In genomic region chr17:31705271-31706020, GRCm38 (mm10) we compare ENCODE assay signal across 10 mouse cellular contexts. TPM values are rescaled to one million over a fixed set of nuclear protein-coding genes. Genes with fewer than 3 reads are reported as not detected.
DNase-seq lines count a peak whose midpoint lies in the region; ATAC-seq and TF ChIP-seq lines count a peak whose summit lies in the region.
"Had no signal": no experiment of that assay in that cellular context is flagged by ENCODE, and none has a peak within 500 bp of the region (broad histone marks: within the 10 kb centered on the region; RNA-seq: fewer than 3 reads in every experiment).

No protein-coding gene starts in this region.

- no peak for TF ChIP-seq EP300 in heart, adult 2 months (IDR thresholded peaks at IDR 0.05; ENCODE audit: insufficient read depth, low read depth, low read length)

- H3K79me2 ChIP-seq in heart, adult 2 months (replicated peaks; ENCODE audit: control insufficient read depth, insufficient read depth, low read length) = no peaks in the 10 kb centered on the region

- no peak overlapping the region for H3K9ac ChIP-seq in heart, adult 2 months (ENCODE audit: low read depth, low read length)
- H3K9ac ChIP-seq in midbrain, embryonic 15.5 days = no peak overlapping the region
- no peak overlapping the region for H3K9ac ChIP-seq in kidney, embryonic 16.5 days (replicated peaks; ENCODE audit: low read length)

- no peaks in the 10 kb centered on the region for H3K36me3 ChIP-seq in heart, adult 2 months (ENCODE audit: control insufficient read depth, insufficient read depth, low read length)
- H3K36me3 ChIP-seq in heart, embryonic 10.5 days = no peaks in the 10 kb centered on the region
- H3K36me3 ChIP-seq in midbrain, embryonic 15.5 days (replicated peaks) = no peaks in the 10 kb centered on the region
- H3K36me3 ChIP-seq in kidney, embryonic 16.5 days (ENCODE audit: insufficient read depth, low read length) = no peaks in the 10 kb centered on the region

- peak; percentile 45 to 69 for DNase-seq in heart, adult 2 months
- DNase-seq in heart, embryonic 10.5 days (ENCODE audit: low spot score) = no peak
- peak; percentile 72 for DNase-seq in adrenal gland, postnatal 14 days
- DNase-seq in frontal cortex, postnatal 14 days (ENCODE audit: low spot score in 2 of 2) = peak; percentile 26 to 37
- peak; percentile 18 to 54 for DNase-seq in left cerebral cortex, postnatal 25 days (ENCODE audit: low spot score in 2 of 2)
- DNase-seq in testis, postnatal 10 days (ENCODE audit: low spot score) = no peak

- 70% methylated on average over 20 of the region's 20 CpGs for WGBS in heart, adult 2 months
- WGBS in heart, embryonic 10.5 days = 74% methylated on average over 20 of the region's 20 CpGs
- WGBS in midbrain, embryonic 15.5 days = 73% methylated on average over 20 of the region's 20 CpGs
- WGBS in kidney, embryonic 16.5 days = 55% methylated on average over 20 of the region's 20 CpGs

- H3K4me3 ChIP-seq in heart, adult 2 months = no peak overlapping the region
- H3K4me3 ChIP-seq in heart, embryonic 10.5 days = no peak overlapping the region
- no peak overlapping the region for H3K4me3 ChIP-seq in midbrain, embryonic 15.5 days
- no peak overlapping the region for H3K4me3 ChIP-seq in kidney, embryonic 16.5 days (ENCODE audit: low read length)

- TF ChIP-seq CTCF in heart, adult 2 months (IDR thresholded peaks at IDR 0.05) = no peak

- intact Hi-C loops in heart, adult 2 months (cut with DNase I) = no loop called here
- intact Hi-C loops in left cerebral cortex, postnatal 25 days (cut with DNase I) = no loop called here

- ATAC-seq in midbrain, embryonic 15.5 days (replicated peaks) = no peak
- ATAC-seq in kidney, embryonic 16.5 days (ENCODE audit: low FRiP score, low TSS enrichment) = no peak

- TF ChIP-seq POLR2A in heart, adult 2 months (IDR thresholded peaks at IDR 0.05; ENCODE audit: insufficient read depth, low read depth, low read length) = no peak

- no peaks in the 10 kb centered on the region for H3K27me3 ChIP-seq in heart, adult 2 months (ENCODE audit: control insufficient read depth, insufficient read depth, low read length)
- no peaks in the 10 kb centered on the region for H3K27me3 ChIP-seq in heart, embryonic 10.5 days (ENCODE audit: insufficient read depth, poor library complexity, severe bottlenecking)
- H3K27me3 ChIP-seq in midbrain, embryonic 15.5 days (replicated peaks) = no peaks in the 10 kb centered on the region
- H3K27me3 ChIP-seq in kidney, embryonic 16.5 days (ENCODE audit: insufficient read depth, low read length) = no peaks in the 10 kb centered on the region
- H3K27me3 ChIP-seq: CH12.LX had no signal

- no peak overlapping the region for H3K27ac ChIP-seq in heart, adult 2 months
- no peak overlapping the region for H3K27ac ChIP-seq in heart, embryonic 10.5 days
- H3K27ac ChIP-seq in midbrain, embryonic 15.5 days = no peak overlapping the region
- no peak overlapping the region for H3K27ac ChIP-seq in kidney, embryonic 16.5 days (ENCODE audit: low read length)

- H3K9me3 ChIP-seq in heart, embryonic 10.5 days = no peaks in the 10 kb centered on the region
- H3K9me3 ChIP-seq in midbrain, embryonic 15.5 days = no peaks in the 10 kb centered on the region
- no peaks in the 10 kb centered on the region for H3K9me3 ChIP-seq in kidney, embryonic 16.5 days (ENCODE audit: low read length)

- H3K4me1 ChIP-seq in heart, adult 2 months (ENCODE audit: control insufficient read depth, insufficient read depth, low read length) = peaks cover 4% of the 10 kb centered on the region; the same call in 1 of the 2 replicates
- H3K4me1 ChIP-seq in heart, embryonic 10.5 days = peaks cover 4% of the 10 kb centered on the region; the same call in 1 of the 2 replicates
- no peaks in the 10 kb centered on the region for H3K4me1 ChIP-seq in midbrain, embryonic 15.5 days
- H3K4me1 ChIP-seq in kidney, embryonic 16.5 days (ENCODE audit: insufficient read depth, low read length) = no peaks in the 10 kb centered on the region

- no peak overlapping the region for H3K4me2 ChIP-seq in midbrain, embryonic 15.5 days
- no peak overlapping the region for H3K4me2 ChIP-seq in kidney, embryonic 16.5 days (replicated peaks; ENCODE audit: low read depth, low read length)

RNA-seq across cellular contexts. Expression of gene Cryaa, which starts 27.8 kb away (rescaled TPM):
- total RNA-seq in heart, adult 2 months (2021) = not detected
- polyA plus RNA-seq in heart, adult 2 months (2012; rRNA removed) = 0.31 TPM in 1 of 2 replicates, not detected in the other
- not detected in 2 replicates for polyA plus RNA-seq in heart, embryonic 10.5 days (2016; fragmentation: Nextera tagmentation; extraction: Ambion mirVana)
- total RNA-seq in adrenal gland, postnatal 14 days (2021) = not detected in 2 replicates
- total RNA-seq in left cerebral cortex, postnatal 25 days (2021) = not detected
- 0.33 and 0.39 TPM in 2 replicates for polyA plus RNA-seq in midbrain, embryonic 15.5 days (2015; fragmentation: Nextera tagmentation; extraction: Ambion mirVana)
- not detected in 2 replicates for polyA plus RNA-seq in kidney, embryonic 16.5 days (2015; fragmentation: Nextera tagmentation; extraction: Ambion mirVana)
- polyA plus RNA-seq: liver, embryonic 16.5 days had no signal

RNA-seq across cellular contexts. Expression of gene U2af1, which starts 46.8 kb away (rescaled TPM):
- 10 to 100 TPM; 71.9 to 72.5 TPM for total RNA-seq in heart, adult 2 months (2021)
- polyA plus RNA-seq in heart, adult 2 months (2012; rRNA removed) = 32.6 and 52.6 TPM in 2 replicates
- polyA plus RNA-seq in heart, embryonic 10.5 days (2016; fragmentation: Nextera tagmentation; extraction: Ambion mirVana) = 271 and 373 TPM in 2 replicates
- total RNA-seq in adrenal gland, postnatal 14 days (2021) = 144 and 165 TPM in 2 replicates
- 100 to 1,000 TPM; 107 to 119 TPM for total RNA-seq in left cerebral cortex, postnatal 25 days (2021)
- 189 and 217 TPM in 2 replicates for polyA plus RNA-seq in midbrain, embryonic 15.5 days (2015; fragmentation: Nextera tagmentation; extraction: Ambion mirVana)
- 262 and 338 TPM in 2 replicates for polyA plus RNA-seq in kidney, embryonic 16.5 days (2015; fragmentation: Nextera tagmentation; extraction: Ambion mirVana)

Comparison
In these comparisons a context has a peak if more than half of its experiments do, and no peak if none do; other contexts are left out.
1. DNase-seq: peak in heart, adult 2 months (2 of 2), adrenal gland, postnatal 14 days (single experiment), frontal cortex, postnatal 14 days (2 of 2) and left cerebral cortex, postnatal 25 days (2 of 2); none in heart, embryonic 10.5 days (single experiment) and testis, postnatal 10 days (single experiment).